Mouse (Mus musculus): Measurements from ENCODE around the gene Nlgn1. TPM values are rescaled to one million over a fixed set of nuclear protein-coding genes. Genes with fewer than 3 reads are reported as not detected.

Nlgn1 gene
- polyA plus RNA-seq, 1 experiment from 2014 or later: 0.48 TPM

DNA sequence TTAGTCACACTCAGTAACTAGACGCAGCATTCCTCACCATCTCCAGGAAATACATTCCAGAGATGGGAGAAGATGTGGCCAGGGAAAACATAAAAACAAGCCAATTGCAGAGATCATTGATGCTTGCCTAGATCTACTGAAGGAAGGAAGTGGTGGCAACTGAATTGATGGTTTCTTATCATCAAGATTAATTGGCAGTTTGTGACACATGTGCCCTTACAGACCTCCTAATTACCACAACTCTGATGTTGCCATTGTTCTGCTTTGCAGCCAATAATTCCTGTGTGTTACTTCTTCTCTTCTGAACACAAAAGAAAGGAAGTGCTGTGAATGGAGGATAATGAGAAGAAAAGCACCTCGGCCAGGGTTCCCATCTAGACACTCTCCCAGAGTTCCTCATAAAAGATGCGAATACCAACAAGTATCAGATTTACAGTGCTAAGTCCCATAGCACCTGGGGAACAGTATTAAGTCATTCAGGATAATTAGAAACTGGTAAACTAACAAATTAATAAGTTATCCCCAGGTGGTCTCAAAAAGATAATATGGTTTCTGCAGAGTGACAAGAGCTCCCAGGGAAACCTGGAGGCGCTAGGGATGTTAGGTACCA is 104.0 kb downstream of the Nlgn1 start:
- Histone ChIP-seq H3K9me3 (ENCODE audit: control insufficient read depth, low read length) (no peaks in the 10 kb centered on the region), H3K4me2 (ENCODE audit: low read depth, severe bottlenecking) (no peak overlapping the region), H3K36me3 (ENCODE audit: control insufficient read depth, insufficient read depth, low read length) (no peaks in the 10 kb centered on the region), H3K27ac (replicated peaks; ENCODE audit: low read depth, low read length) (no peak overlapping the region), H3K9ac (ENCODE audit: low read length) (no peak overlapping the region), H3K4me1 (ENCODE audit: control insufficient read depth, insufficient read depth, low read length) (no peaks in the 10 kb centered on the region), H3K4me3 (ENCODE audit: low read depth, low read length) (no peak overlapping the region), H3K27me3 (ENCODE audit: control insufficient read depth, insufficient read depth, low read length) (no peaks in the 10 kb centered on the region)
- no peak for DNase-seq (ENCODE audit: low spot score)
- no peak for ATAC-seq (ENCODE audit: insufficient number of reproducible peaks, low FRiP score, low TSS enrichment, low read depth)
- 66% methylated on average over 4 of the region's 4 CpGs for WGBS

DNA sequence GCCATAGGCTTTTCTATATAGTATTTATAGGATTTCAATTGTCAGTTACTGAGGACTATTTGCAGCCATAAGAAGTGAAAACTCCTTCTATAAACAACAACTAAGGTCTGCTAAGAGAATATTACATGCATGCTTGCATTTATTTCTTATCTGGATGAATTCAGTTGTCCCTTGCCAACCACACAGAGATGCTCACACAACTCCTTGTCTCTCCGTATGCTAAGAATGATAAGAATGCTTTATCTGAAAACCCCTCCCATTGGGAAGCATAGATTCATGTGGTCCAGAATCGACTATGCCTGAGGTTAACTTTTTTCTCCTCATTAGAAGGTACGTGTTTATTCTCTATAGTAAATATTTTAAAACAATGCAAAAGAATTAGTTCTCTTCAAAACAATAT is 108.8 kb downstream of the Nlgn1 start:
- Histone ChIP-seq H3K27me3 (ENCODE audit: control insufficient read depth, insufficient read depth, low read length) (no peaks in the 10 kb centered on the region), H3K9ac (ENCODE audit: low read length) (no peak overlapping the region), H3K9me3 (ENCODE audit: control insufficient read depth, low read length) (no peaks in the 10 kb centered on the region), H3K4me2 (ENCODE audit: low read depth, severe bottlenecking) (no peak overlapping the region), H3K36me3 (ENCODE audit: control insufficient read depth, insufficient read depth, low read length) (no peaks in the 10 kb centered on the region), H3K27ac (replicated peaks; ENCODE audit: low read depth, low read length) (no peak overlapping the region), H3K4me3 (ENCODE audit: low read depth, low read length) (no peak overlapping the region), H3K4me1 (ENCODE audit: control insufficient read depth, insufficient read depth, low read length) (no peaks in the 10 kb centered on the region)
- 84% methylated on average over 3 of the region's 3 CpGs for whole genome bisulfite sequencing
- ATAC-seq (ENCODE audit: insufficient number of reproducible peaks, low FRiP score, low TSS enrichment, low read depth) (no peak), DNase-seq (ENCODE audit: low spot score) (no peak)

GRCm38 (mm10) chr3:26216231-26216630 is 116.0 kb downstream of the Nlgn1 start:
- Histone ChIP-seq H3K9ac (ENCODE audit: low read length) (no peak overlapping the region), H3K4me1 (ENCODE audit: control insufficient read depth, insufficient read depth, low read length) (no peaks in the 10 kb centered on the region), H3K27ac (replicated peaks; ENCODE audit: low read depth, low read length) (no peak overlapping the region), H3K27me3 (ENCODE audit: control insufficient read depth, insufficient read depth, low read length) (no peaks in the 10 kb centered on the region), H3K36me3 (ENCODE audit: control insufficient read depth, insufficient read depth, low read length) (no peaks in the 10 kb centered on the region), H3K4me3 (ENCODE audit: low read depth, low read length) (no peak overlapping the region), H3K9me3 (ENCODE audit: control insufficient read depth, low read length) (no peaks in the 10 kb centered on the region), H3K4me2 (ENCODE audit: low read depth, severe bottlenecking) (no peak overlapping the region)
- no peak for DNase-seq (ENCODE audit: low spot score)
- ATAC-seq (ENCODE audit: insufficient number of reproducible peaks, low FRiP score, low TSS enrichment, low read depth): no peak
- WGBS: 85% methylated on average over 5 of the region's 5 CpGs

GRCm38 (mm10) chr3:26202702-26203101 is 129.6 kb downstream of the Nlgn1 start:
- no peaks in the 10 kb centered on the region for H3K9me3 ChIP-seq (ENCODE audit: control insufficient read depth, low read length)
- no peaks in the 10 kb centered on the region for H3K4me1 ChIP-seq (ENCODE audit: control insufficient read depth, insufficient read depth, low read length)
- no peaks in the 10 kb centered on the region for H3K27me3 ChIP-seq (ENCODE audit: control insufficient read depth, insufficient read depth, low read length)
- H3K9ac ChIP-seq (ENCODE audit: low read length): no peak overlapping the region
- ATAC-seq (ENCODE audit: insufficient number of reproducible peaks, low FRiP score, low TSS enrichment, low read depth) (no peak), DNase-seq (ENCODE audit: low spot score) (no peak)
- no peak overlapping the region for H3K4me2 ChIP-seq (ENCODE audit: low read depth, severe bottlenecking)
- no peak overlapping the region for H3K27ac ChIP-seq (replicated peaks; ENCODE audit: low read depth, low read length)
- 88% methylated on average over 3 of the region's 3 CpGs for WGBS
- no peaks in the 10 kb centered on the region for H3K36me3 ChIP-seq (ENCODE audit: control insufficient read depth, insufficient read depth, low read length)
- no peak overlapping the region for H3K4me3 ChIP-seq (ENCODE audit: low read depth, low read length)

- Histone ChIP-seq H3K9ac (ENCODE audit: low read length) (no peak overlapping the region), H3K4me2 (ENCODE audit: low read depth, severe bottlenecking) (no peak overlapping the region), H3K27me3 (ENCODE audit: control insufficient read depth, insufficient read depth, low read length) (no peaks in the 10 kb centered on the region), H3K4me3 (ENCODE audit: low read depth, low read length) (no peak overlapping the region), H3K4me1 (ENCODE audit: control insufficient read depth, insufficient read depth, low read length) (no peaks in the 10 kb centered on the region), H3K27ac (replicated peaks; ENCODE audit: low read depth, low read length) (no peak overlapping the region), H3K9me3 (ENCODE audit: control insufficient read depth, low read length) (no peaks in the 10 kb centered on the region), H3K36me3 (ENCODE audit: control insufficient read depth, insufficient read depth, low read length) (no peaks in the 10 kb centered on the region)
- no peak for DNase-seq (ENCODE audit: low spot score)
- 60% methylated on average over 1 of the region's 1 CpGs for WGBS
- ATAC-seq (ENCODE audit: insufficient number of reproducible peaks, low FRiP score, low TSS enrichment, low read depth): no peak
Measured at GRCm38 (mm10) chr3:26201410-26201809, 130.8 kb downstream of the Nlgn1 start.

DNA sequence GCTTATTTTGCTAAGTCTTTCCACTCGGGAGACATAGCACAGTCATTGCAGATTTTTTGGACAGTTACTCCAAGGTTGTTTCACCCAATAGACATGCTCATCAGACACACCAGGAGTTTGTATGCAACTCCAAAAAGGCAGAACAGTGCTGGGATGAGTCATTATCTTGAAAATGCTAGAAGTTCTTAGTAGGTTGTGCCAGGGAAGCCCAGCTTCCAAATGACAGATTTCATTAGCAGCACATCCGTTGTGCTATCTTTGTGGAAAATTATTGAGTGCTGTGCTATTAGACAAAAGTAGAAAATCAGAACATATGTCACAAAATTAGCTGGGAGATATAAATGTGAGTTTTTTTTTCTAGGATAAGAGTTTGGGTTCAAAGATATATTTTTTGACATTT is 137.3 kb downstream of the Nlgn1 start:
- no peak overlapping the region for H3K4me2 ChIP-seq (ENCODE audit: low read depth, severe bottlenecking)
- H3K27me3 ChIP-seq (ENCODE audit: control insufficient read depth, insufficient read depth, low read length): no peaks in the 10 kb centered on the region
- no peak overlapping the region for H3K27ac ChIP-seq (replicated peaks; ENCODE audit: low read depth, low read length)
- H3K36me3 ChIP-seq (ENCODE audit: control insufficient read depth, insufficient read depth, low read length): no peaks in the 10 kb centered on the region
- H3K9me3 ChIP-seq (ENCODE audit: control insufficient read depth, low read length): no peaks in the 10 kb centered on the region
- H3K4me3 ChIP-seq (ENCODE audit: low read depth, low read length): no peak overlapping the region
- no peak for ATAC-seq (ENCODE audit: insufficient number of reproducible peaks, low FRiP score, low TSS enrichment, low read depth)
- WGBS: 79% methylated on average over 2 of the region's 2 CpGs
- DNase-seq (ENCODE audit: low spot score): no peak
- H3K4me1 ChIP-seq (ENCODE audit: control insufficient read depth, insufficient read depth, low read length): no peaks in the 10 kb centered on the region
- H3K9ac ChIP-seq (ENCODE audit: low read length): no peak overlapping the region

GRCm38 (mm10) chr3:26181013-26181412 is 151.2 kb downstream of the Nlgn1 start:
- H3K27me3 ChIP-seq (ENCODE audit: control insufficient read depth, insufficient read depth, low read length): no peaks in the 10 kb centered on the region
- DNase-seq (ENCODE audit: low spot score) (no peak), ATAC-seq (ENCODE audit: insufficient number of reproducible peaks, low FRiP score, low TSS enrichment, low read depth) (no peak)
- 94% methylated on average over 3 of the region's 3 CpGs for whole genome bisulfite sequencing
- no peak overlapping the region for H3K27ac ChIP-seq (replicated peaks; ENCODE audit: low read depth, low read length)
- no peak overlapping the region for H3K4me3 ChIP-seq (ENCODE audit: low read depth, low read length)
- H3K4me1 ChIP-seq (ENCODE audit: control insufficient read depth, insufficient read depth, low read length): no peaks in the 10 kb centered on the region
- H3K9me3 ChIP-seq (ENCODE audit: control insufficient read depth, low read length): no peaks in the 10 kb centered on the region
- no peak overlapping the region for H3K9ac ChIP-seq (ENCODE audit: low read length)
- no peaks in the 10 kb centered on the region for H3K36me3 ChIP-seq (ENCODE audit: control insufficient read depth, insufficient read depth, low read length)
- no peak overlapping the region for H3K4me2 ChIP-seq (ENCODE audit: low read depth, severe bottlenecking)

GRCm38 (mm10) chr3:26175371-26175770 is 156.9 kb downstream of the Nlgn1 start:
- WGBS: 96% methylated on average over 4 of the region's 4 CpGs
- H3K4me1 ChIP-seq (ENCODE audit: control insufficient read depth, insufficient read depth, low read length): no peaks in the 10 kb centered on the region
- no peaks in the 10 kb centered on the region for H3K36me3 ChIP-seq (ENCODE audit: control insufficient read depth, insufficient read depth, low read length)
- H3K9ac ChIP-seq (ENCODE audit: low read length): no peak overlapping the region
- no peak overlapping the region for H3K4me2 ChIP-seq (ENCODE audit: low read depth, severe bottlenecking)
- H3K27me3 ChIP-seq (ENCODE audit: control insufficient read depth, insufficient read depth, low read length): no peaks in the 10 kb centered on the region
- H3K9me3 ChIP-seq (ENCODE audit: control insufficient read depth, low read length): no peaks in the 10 kb centered on the region
- ATAC-seq (ENCODE audit: insufficient number of reproducible peaks, low FRiP score, low TSS enrichment, low read depth) (no peak), DNase-seq (ENCODE audit: low spot score) (no peak)
- no peak overlapping the region for H3K4me3 ChIP-seq (ENCODE audit: low read depth, low read length)
- no peak overlapping the region for H3K27ac ChIP-seq (replicated peaks; ENCODE audit: low read depth, low read length)

GRCm38 (mm10) chr3:26174257-26174656 is 158.0 kb downstream of the Nlgn1 start:
- no peak overlapping the region for H3K4me3 ChIP-seq (ENCODE audit: low read depth, low read length)
- no peak overlapping the region for H3K4me2 ChIP-seq (ENCODE audit: low read depth, severe bottlenecking)
- H3K9ac ChIP-seq (ENCODE audit: low read length): no peak overlapping the region
- no peaks in the 10 kb centered on the region for H3K4me1 ChIP-seq (ENCODE audit: control insufficient read depth, insufficient read depth, low read length)
- no peaks in the 10 kb centered on the region for H3K27me3 ChIP-seq (ENCODE audit: control insufficient read depth, insufficient read depth, low read length)
- no peak overlapping the region for H3K27ac ChIP-seq (replicated peaks; ENCODE audit: low read depth, low read length)
- H3K36me3 ChIP-seq (ENCODE audit: control insufficient read depth, insufficient read depth, low read length): no peaks in the 10 kb centered on the region
- DNase-seq (ENCODE audit: low spot score): no peak
- no peaks in the 10 kb centered on the region for H3K9me3 ChIP-seq (ENCODE audit: control insufficient read depth, low read length)
- 75% methylated on average over 5 of the region's 5 CpGs for WGBS
- no peak for ATAC-seq (ENCODE audit: insufficient number of reproducible peaks, low FRiP score, low TSS enrichment, low read depth)

All from limb, embryonic 11.5 days (tissue).